ENCODE assay signal across 17 mouse cellular contexts in genomic region chr11:102778597-102778996, GRCm38 (mm10). TPM values are rescaled to one million over a fixed set of nuclear protein-coding genes. Genes with fewer than 3 reads are reported as not detected.
DNase-seq lines count a peak whose midpoint lies in the region; ATAC-seq and TF ChIP-seq lines count a peak whose summit lies in the region.
"Had no signal": no experiment of that assay in that cellular context is flagged by ENCODE, and none has a peak within 500 bp of the region (broad histone marks: within the 10 kb centered on the region; RNA-seq: fewer than 3 reads in every experiment).

No protein-coding gene starts in this region.

- H3K9ac ChIP-seq in heart, adult 2 months (ENCODE audit: low read depth, low read length) = no peak overlapping the region
- H3K9ac ChIP-seq in kidney, embryonic 15.5 days = no peak overlapping the region
- no peak overlapping the region for H3K9ac ChIP-seq in embryonic facial prominence, embryonic 12.5 days

- H3K27ac ChIP-seq in heart, adult 2 months = peak overlapping the region; percentile 91
- peak overlapping the region; percentile 59; the same call in 1 of the 2 replicates for H3K27ac ChIP-seq in kidney, embryonic 15.5 days
- H3K27ac ChIP-seq in embryonic facial prominence, embryonic 12.5 days = no peak overlapping the region
- peak overlapping the region; percentile 79 for H3K27ac ChIP-seq in limb, embryonic 10.5 days

- no peaks in the 10 kb centered on the region for H3K9me3 ChIP-seq in kidney, embryonic 15.5 days (replicated peaks)
- H3K9me3 ChIP-seq in embryonic facial prominence, embryonic 12.5 days = no peaks in the 10 kb centered on the region
- no peaks in the 10 kb centered on the region for H3K9me3 ChIP-seq in limb, embryonic 10.5 days (replicated peaks)

- no peak for TF ChIP-seq EP300 in heart, adult 2 months (IDR thresholded peaks at IDR 0.05; ENCODE audit: insufficient read depth, low read depth, low read length)

- peak overlapping the region; percentile 63; the same call in 1 of the 2 replicates for H3K4me2 ChIP-seq in kidney, embryonic 15.5 days
- H3K4me2 ChIP-seq in embryonic facial prominence, embryonic 12.5 days (replicated peaks) = peak overlapping the region; percentile 53; the same call in 1 of the 2 replicates

- no peaks in the 10 kb centered on the region for H3K79me2 ChIP-seq in heart, adult 2 months (replicated peaks; ENCODE audit: control insufficient read depth, insufficient read depth, low read length)

- peaks cover 12% of the 10 kb centered on the region for H3K4me1 ChIP-seq in heart, adult 2 months (ENCODE audit: control insufficient read depth, insufficient read depth, low read length)
- peaks cover 46% of the 10 kb centered on the region for H3K4me1 ChIP-seq in kidney, embryonic 15.5 days
- peaks cover 32% of the 10 kb centered on the region for H3K4me1 ChIP-seq in embryonic facial prominence, embryonic 12.5 days
- H3K4me1 ChIP-seq in limb, embryonic 10.5 days = peaks cover 55% of the 10 kb centered on the region

- TF ChIP-seq CTCF in heart, adult 2 months (IDR thresholded peaks at IDR 0.05) = no peak

- intact Hi-C loops in heart, adult 2 months (cut with DNase I) = no loop called here
- intact Hi-C loops in heart, postnatal 36 days (cut with DNase I) = no loop called here

- no peaks in the 10 kb centered on the region for H3K27me3 ChIP-seq in heart, adult 2 months (ENCODE audit: control insufficient read depth, insufficient read depth, low read length)
- H3K27me3 ChIP-seq in kidney, embryonic 15.5 days = peaks cover 3% of the 10 kb centered on the region; the same call in 1 of the 2 replicates
- no peaks in the 10 kb centered on the region for H3K27me3 ChIP-seq in embryonic facial prominence, embryonic 12.5 days
- H3K27me3 ChIP-seq in limb, embryonic 10.5 days (ENCODE audit: low read depth, poor library complexity, severe bottlenecking) = 0 out of 2 replicates have a peak, but pooled peaks cover 8% of the 10 kb centered on the region

- WGBS in heart, adult 2 months = 61% methylated on average over 5 of the region's 5 CpGs
- 33% methylated on average over 5 of the region's 5 CpGs for WGBS in kidney, embryonic 15.5 days
- WGBS in embryonic facial prominence, embryonic 12.5 days = 28% methylated on average over 5 of the region's 5 CpGs
- WGBS in limb, embryonic 10.5 days = 44% methylated on average over 5 of the region's 5 CpGs

- TF ChIP-seq POLR2A in heart, adult 2 months (IDR thresholded peaks at IDR 0.05; ENCODE audit: insufficient read depth, low read depth, low read length) = no peak

- no peak for DNase-seq in heart, adult 2 months
- DNase-seq in heart, postnatal 36 days = no peak
- DNase-seq in kidney, postnatal 14 days = no peak
- no peak for DNase-seq in limb, embryonic 10.5 days (ENCODE audit: low spot score)
- no peak for DNase-seq in urinary bladder, postnatal 10 days (ENCODE audit: low spot score)
- DNase-seq: kidney, adult 11 months; layer of hippocampus, adult 9-11 months; right cerebral cortex, postnatal 4 days; thymus, adult 2 months had no signal

- no peaks in the 10 kb centered on the region for H3K36me3 ChIP-seq in heart, adult 2 months (ENCODE audit: control insufficient read depth, insufficient read depth, low read length)
- peaks cover 8% of the 10 kb centered on the region; the same call in 1 of the 2 replicates for H3K36me3 ChIP-seq in kidney, embryonic 15.5 days
- H3K36me3 ChIP-seq in embryonic facial prominence, embryonic 12.5 days = peaks cover 9% of the 10 kb centered on the region
- peaks cover 25% of the 10 kb centered on the region for H3K36me3 ChIP-seq in limb, embryonic 10.5 days

- H3K4me3 ChIP-seq in heart, adult 2 months = no peak overlapping the region
- no peak overlapping the region for H3K4me3 ChIP-seq in kidney, embryonic 15.5 days (replicated peaks)
- H3K4me3 ChIP-seq in embryonic facial prominence, embryonic 12.5 days = no peak overlapping the region
- H3K4me3 ChIP-seq in limb, embryonic 10.5 days = no peak overlapping the region; the same call in 1 of the 2 replicates

- ATAC-seq in kidney, embryonic 15.5 days (replicated peaks; ENCODE audit: low FRiP score) = no peak
- ATAC-seq in embryonic facial prominence, embryonic 12.5 days (ENCODE audit: insufficient number of reproducible peaks, insufficient read depth, low FRiP score, low TSS enrichment) = no peak
- ATAC-seq: CD4-positive, CD25-positive, alpha-beta regulatory T cell, adult 4 months; forebrain, embryonic 14.5 days; midbrain, embryonic 16.5 days had no signal

RNA-seq across cellular contexts. Expression of gene Adam11, which starts 17.4 kb away (rescaled TPM):
- 1 to 10 TPM; 3.4 to 4.9 TPM for total RNA-seq in heart, adult 2 months (2021)
- polyA plus RNA-seq in heart, adult 2 months (2012; rRNA removed) = 10.1 and 12.5 TPM in 2 replicates
- total RNA-seq in heart, postnatal 36 days (2021) = 1 to 10 TPM; 4.1 to 6.2 TPM
- polyA plus RNA-seq in kidney, embryonic 15.5 days (2015; fragmentation: Nextera tagmentation; extraction: Ambion mirVana) = 7.9 and 11.3 TPM in 2 replicates
- 23.2 and 25.0 TPM in 2 replicates for polyA plus RNA-seq in embryonic facial prominence, embryonic 12.5 days (2016; fragmentation: Nextera tagmentation; extraction: Ambion mirVana)
- 14.2 and 25.1 TPM in 2 replicates for polyA plus RNA-seq in limb, embryonic 10.5 days (2016; fragmentation: Nextera tagmentation; extraction: Ambion mirVana)
- polyA plus RNA-seq: CD4-positive, CD25-positive, alpha-beta regulatory T cell, adult 4 months had no signal

RNA-seq across cellular contexts. Expression of gene Gjc1, which starts 40.9 kb away (rescaled TPM):
- 10 to 100 TPM; 19.4 to 23.4 TPM for total RNA-seq in heart, adult 2 months (2021)
- 12.9 and 26.4 TPM in 2 replicates for polyA plus RNA-seq in heart, adult 2 months (2012; rRNA removed)
- 10 to 100 TPM; 23.6 to 33.0 TPM for total RNA-seq in heart, postnatal 36 days (2021)
- 59.2 and 63.7 TPM in 2 replicates for polyA plus RNA-seq in kidney, embryonic 15.5 days (2015; fragmentation: Nextera tagmentation; extraction: Ambion mirVana)
- polyA plus RNA-seq in embryonic facial prominence, embryonic 12.5 days (2016; fragmentation: Nextera tagmentation; extraction: Ambion mirVana) = 103 and 105 TPM in 2 replicates
- polyA plus RNA-seq in limb, embryonic 10.5 days (2016; fragmentation: Nextera tagmentation; extraction: Ambion mirVana) = 95.0 and 98.8 TPM in 2 replicates
- total RNA-seq: hematopoietic stem cell, adult 5-6 weeks had no signal

RNA-seq across cellular contexts. Expression of gene Higd1b, which starts 57.1 kb away (rescaled TPM):
- total RNA-seq in heart, adult 2 months (2021) = 10 to 100 TPM; 11.0 to 12.2 TPM
- 15.2 and 21.6 TPM in 2 replicates for polyA plus RNA-seq in heart, adult 2 months (2012; rRNA removed)
- 10 to 100 TPM; 12.7 to 17.0 TPM for total RNA-seq in heart, postnatal 36 days (2021)
- 0.48 and 0.71 TPM in 2 replicates for polyA plus RNA-seq in kidney, embryonic 15.5 days (2015; fragmentation: Nextera tagmentation; extraction: Ambion mirVana)
- polyA plus RNA-seq in embryonic facial prominence, embryonic 12.5 days (2016; fragmentation: Nextera tagmentation; extraction: Ambion mirVana) = not detected in 2 replicates
- not detected in 2 replicates for polyA plus RNA-seq in limb, embryonic 10.5 days (2016; fragmentation: Nextera tagmentation; extraction: Ambion mirVana)
- total RNA-seq: hematopoietic stem cell, adult 5-6 weeks had no signal
- polyA plus RNA-seq: CD4-positive, CD25-positive, alpha-beta regulatory T cell, adult 4 months; liver, embryonic 16.5 days; neural tube, embryonic 11.5 days had no signal
